Mouse (Mus musculus): ENCODE measurements around the gene Nos3. TPM values are rescaled to one million over a fixed set of nuclear protein-coding genes. Genes with fewer than 3 reads are reported as not detected.
A peak's percentile ranks its signal among the peaks of the same experiment; 100 is the strongest.

Gene Nos3
- total RNA-seq, 2 experiments from 2014 or later: not detected

- no peak for ATAC-seq (replicated peaks; ENCODE audit: low FRiP score, poor library complexity, severe bottlenecking)
Measured at GRCm38 (mm10) chr5:24369767-24370166, 5.2 kb downstream of the Nos3 start.

GRCm38 (mm10) chr5:24373807-24374206, 9.2 kb downstream of the Nos3 start:
- ATAC-seq (replicated peaks; ENCODE audit: low FRiP score, poor library complexity, severe bottlenecking): no peak

- ATAC-seq (replicated peaks; ENCODE audit: low FRiP score, poor library complexity, severe bottlenecking): no peak
Measured at GRCm38 (mm10) chr5:24374216-24374615, 9.6 kb downstream of the Nos3 start.

GRCm38 (mm10) chr5:24374666-24375328, 10.2 kb downstream of the Nos3 start:
- no peak for ATAC-seq (replicated peaks; ENCODE audit: low FRiP score, poor library complexity, severe bottlenecking)

GRCm38 (mm10) chr5:24378700-24379099, 14.1 kb downstream of the Nos3 start:
- no peak for ATAC-seq (replicated peaks; ENCODE audit: low FRiP score, poor library complexity, severe bottlenecking)

GRCm38 (mm10) chr5:24379501-24379900, 14.9 kb downstream of the Nos3 start:
- no peak for ATAC-seq (replicated peaks; ENCODE audit: low FRiP score, poor library complexity, severe bottlenecking)

GRCm38 (mm10) chr5:24380499-24380898, 15.9 kb downstream of the Nos3 start:
- no peak for ATAC-seq (replicated peaks; ENCODE audit: low FRiP score, poor library complexity, severe bottlenecking)

- no peak for ATAC-seq (replicated peaks; ENCODE audit: low FRiP score, poor library complexity, severe bottlenecking)
Measured at GRCm38 (mm10) chr5:24381486-24381885, 16.9 kb downstream of the Nos3 start.

- ATAC-seq (replicated peaks; ENCODE audit: low FRiP score, poor library complexity, severe bottlenecking): no peak
Measured at GRCm38 (mm10) chr5:24381988-24382387, 17.4 kb downstream of the Nos3 start.

- ATAC-seq (replicated peaks; ENCODE audit: low FRiP score, poor library complexity, severe bottlenecking): peak; percentile 84
Measured at GRCm38 (mm10) chr5:24383026-24383859, 18.6 kb downstream of the Nos3 start.

GRCm38 (mm10) chr5:24384407-24384806, 19.8 kb downstream of the Nos3 start:
- ATAC-seq (replicated peaks; ENCODE audit: low FRiP score, poor library complexity, severe bottlenecking): no peak

GRCm38 (mm10) chr5:24385374-24385773, 20.8 kb downstream of the Nos3 start:
- ATAC-seq (replicated peaks; ENCODE audit: low FRiP score, poor library complexity, severe bottlenecking): no peak

- no peak for ATAC-seq (replicated peaks; ENCODE audit: low FRiP score, poor library complexity, severe bottlenecking)
Measured at GRCm38 (mm10) chr5:24385887-24386550, 21.4 kb downstream of the Nos3 start.

GRCm38 (mm10) chr5:24387264-24388241, 22.9 kb downstream of the Nos3 start:
- no peak for ATAC-seq (replicated peaks; ENCODE audit: low FRiP score, poor library complexity, severe bottlenecking)

GRCm38 (mm10) chr5:24388246-24388915, 23.8 kb downstream of the Nos3 start:
- ATAC-seq (replicated peaks; ENCODE audit: low FRiP score, poor library complexity, severe bottlenecking): no peak

GRCm38 (mm10) chr5:24389011-24389657, 24.5 kb downstream of the Nos3 start:
- ATAC-seq (replicated peaks; ENCODE audit: low FRiP score, poor library complexity, severe bottlenecking): no peak

GRCm38 (mm10) chr5:24389658-24390020, 25.0 kb downstream of the Nos3 start:
- ATAC-seq (replicated peaks; ENCODE audit: low FRiP score, poor library complexity, severe bottlenecking): no peak

GRCm38 (mm10) chr5:24391864-24392263, 27.3 kb downstream of the Nos3 start, which contains the start of gene Atg9b:
Gene Atg9b, minus strand, starts transcription at chr5:24392143.
- no peak for ATAC-seq (replicated peaks; ENCODE audit: low FRiP score, poor library complexity, severe bottlenecking)

GRCm38 (mm10) chr5:24392724-24393123, 28.1 kb downstream of the Nos3 start:
- no peak for ATAC-seq (replicated peaks; ENCODE audit: low FRiP score, poor library complexity, severe bottlenecking)

All from erythroblast, adult 5-6 weeks (primary cell).